Mouse (Mus musculus) brain, embryonic 14.5 days (tissue): ENCODE measurements around the gene H2al3.

ENCODE experiments used
- CTCF ChIP-seq: fragments of 200-500 bp; IDR thresholded peaks from 2 replicates; pipeline ENCODE4 v1.5.1; 2012; ENCODE audit warnings: inconsistent platforms, mild to moderate bottlenecking, moderate library complexity, borderline replicate concordance; ENCODE audit not compliant: insufficient read depth, insufficient read length; ENCODE audit errors: extremely low read depth
- POLR2A ChIP-seq: fragments of 200-500 bp; IDR thresholded peaks from 2 replicates; pipeline ENCODE4 v1.6.1; 2012; ENCODE audit warnings: mild to moderate bottlenecking, inconsistent platforms, borderline replicate concordance; ENCODE audit not compliant: poor library complexity, insufficient read depth, insufficient read length, severe bottlenecking; ENCODE audit errors: extremely low read depth

DNA sequence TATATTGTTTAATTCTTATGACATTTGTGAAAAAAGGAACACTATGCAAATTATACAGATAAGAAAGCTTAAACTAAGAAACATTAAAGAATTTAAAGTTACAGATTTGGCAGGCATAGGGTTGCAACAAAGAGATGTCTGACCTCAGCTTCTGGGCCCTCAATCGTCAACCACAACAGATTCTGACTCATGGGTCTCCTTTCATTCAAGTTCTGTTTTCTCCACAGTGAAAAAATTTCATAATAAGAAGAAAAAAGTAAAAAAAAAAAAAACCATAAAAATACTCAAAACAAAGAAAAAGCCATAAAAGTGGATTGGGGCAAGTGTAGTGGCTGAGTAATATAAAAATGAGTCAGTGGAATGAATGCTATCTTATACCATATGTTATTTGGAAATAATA lies 39.4 kb upstream of the H2al3 start:
- no peak for TF ChIP-seq CTCF
- TF ChIP-seq POLR2A: no peak
